Mouse (Mus musculus) limb, embryonic 10.5 days (tissue): ENCODE data around the gene Vmn1r221. TPM values are rescaled to one million over a fixed set of nuclear protein-coding genes. Genes with fewer than 3 reads are reported as not detected.

ENCODE experiments used
- polyA plus RNA-seq: library from polyadenylated mRNA; unstranded; fragments of >200 nt; fragmentation: Nextera tagmentation; extraction: Ambion mirVana; gene quantifications from 2 replicates; pipeline ENCODE4 v1.2.1, GENCODE M21; 2016

The Vmn1r221 gene
- polyA plus RNA-seq, 1 experiment from 2014 or later = not detected

Other genes with a start within 250 kb of the Vmn1r221 start
- gene Vmn1r213, start 206.5 kb upstream of the Vmn1r221 start, polyA plus RNA-seq = not detected in 2 replicates
- gene Vmn1r214, start 183.7 kb upstream of the Vmn1r221 start, polyA plus RNA-seq = not detected in 2 replicates
- not detected in 2 replicates for gene Vmn1r215, start 146.1 kb upstream of the Vmn1r221 start, polyA plus RNA-seq
- gene Vmn1r217, start 95.9 kb upstream of the Vmn1r221 start, polyA plus RNA-seq = not detected in 2 replicates
- gene Vmn1r218, start 81.0 kb upstream of the Vmn1r221 start, polyA plus RNA-seq = not detected in 2 replicates
- gene Vmn1r219, start 54.8 kb upstream of the Vmn1r221 start, polyA plus RNA-seq = 0.01 TPM in 2 replicates
- not detected in 2 replicates for gene Vmn1r220, start 26.2 kb upstream of the Vmn1r221 start, polyA plus RNA-seq
- not detected in 2 replicates for gene Vmn1r222, start 21.8 kb downstream of the Vmn1r221 start, polyA plus RNA-seq
- gene Vmn1r223, start 33.0 kb downstream of the Vmn1r221 start, polyA plus RNA-seq = 0.05 TPM in 1 of 2 replicates, not detected in the other
- 55.7 and 69.0 TPM in 2 replicates for gene Zfp322a, start 155.1 kb downstream of the Vmn1r221 start, polyA plus RNA-seq
- gene Abt1, start 209.7 kb downstream of the Vmn1r221 start, polyA plus RNA-seq = 16.9 and 17.1 TPM in 2 replicates